Mouse (Mus musculus) small intestine, adult 2 months (tissue): ENCODE measurements around the gene Gins2. TPM values are rescaled to one million over a fixed set of nuclear protein-coding genes. Genes with fewer than 3 reads are reported as not detected.
A peak's percentile ranks its signal among the peaks of the same experiment; 100 is the strongest.

ENCODE experiments used
- H3K27ac ChIP-seq: fragments of 200-500 bp; 2 replicates; pipeline ENCODE4 v1.5.1; 2012; ENCODE audit warnings: low read depth, low read length, control low read depth, inconsistent platforms; ENCODE audit not compliant: insufficient read depth
- H3K27me3 ChIP-seq: fragments of 200-500 bp; 2 replicates; pipeline ENCODE4 v1.6.1; 2012; ENCODE audit warnings: mild to moderate bottlenecking, moderate library complexity, low read length, inconsistent platforms; ENCODE audit not compliant: control insufficient read depth, insufficient read depth
- H3K36me3 ChIP-seq: fragments of 200-500 bp; 2 replicates; pipeline ENCODE4 v1.6.1; 2012; ENCODE audit warnings: mild to moderate bottlenecking, low read length, control low read depth, inconsistent platforms; ENCODE audit not compliant: control insufficient read depth, insufficient read depth
- H3K4me1 ChIP-seq: fragments of 200-500 bp; 2 replicates; pipeline ENCODE4 v1.6.1; 2012; ENCODE audit warnings: low read length, inconsistent platforms, mixed read lengths; ENCODE audit not compliant: control insufficient read depth, insufficient read depth, insufficient read length
- H3K4me3 ChIP-seq: fragments of 200-500 bp; 2 replicates; pipeline ENCODE4 v1.5.1; 2012; ENCODE audit warnings: low read depth, mild to moderate bottlenecking, control low read depth, inconsistent platforms, low read length, moderate library complexity
- CTCF ChIP-seq: fragments of 200-500 bp; IDR thresholded peaks from 2 replicates; pipeline ENCODE4 v1.5.1; 2012; ENCODE audit warnings: low read depth, mild to moderate bottlenecking, control low read depth, inconsistent platforms, low read length, moderate library complexity, mixed read lengths; ENCODE audit not compliant: insufficient replicate concordance, insufficient read length; ENCODE audit errors: extremely low read depth
- POLR2A ChIP-seq: fragments of 200-500 bp; IDR thresholded peaks from 2 replicates; pipeline ENCODE4 v1.6.1; 2012; ENCODE audit warnings: low read depth, mild to moderate bottlenecking, control low read depth, inconsistent platforms, low read length, moderate library complexity
- WGBS: fragments of 180-500 bp; shearing (Covaris S2); methylation state at CpG from one replicate; pipeline ENCODE4 v1.1.7; 2018; 5-methylcytosine and 5-hydroxymethylcytosine counted together
- polyA plus RNA-seq: library from polyadenylated mRNA; depleted of rRNA; stranded (reverse); fragments of >200 nt; gene quantifications from 2 replicates; pipeline ENCODE4 v1.2.3, GENCODE M21; 2012

Gins2 gene
- polyA plus RNA-seq, 1 experiment = 22.5 TPM

DNA sequence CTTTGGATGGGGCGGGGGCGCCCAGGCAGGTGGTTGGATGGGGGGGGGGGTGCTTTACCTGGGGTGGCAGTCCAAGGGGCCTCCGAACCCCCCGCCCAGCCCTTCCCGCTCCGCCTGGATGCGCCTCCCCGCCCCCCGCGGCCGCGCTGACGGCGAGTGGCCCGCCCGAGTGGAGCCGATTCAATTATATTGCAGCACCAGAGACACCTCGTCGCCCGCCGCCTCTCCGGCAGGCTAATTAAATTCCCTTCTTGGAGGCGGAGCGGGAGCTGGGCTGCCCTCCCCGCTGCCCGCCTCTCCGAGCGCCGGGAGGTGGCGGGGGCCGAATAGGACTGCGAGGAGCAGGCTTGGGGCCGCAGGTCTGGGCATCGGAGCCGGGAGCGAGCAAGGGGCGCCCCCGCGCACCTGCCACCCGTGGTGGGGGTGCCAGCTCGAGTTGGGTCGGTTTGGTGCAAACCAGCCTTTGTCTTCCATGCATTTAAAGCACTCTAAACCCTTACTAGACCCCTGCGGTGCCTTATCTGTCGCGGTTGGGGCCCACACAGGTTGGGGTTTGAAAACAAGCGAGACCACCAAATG lies 51.2 kb downstream of the Gins2 start:
- Histone ChIP-seq H3K4me1 (peaks cover 39% of the 10 kb centered on the region), H3K27ac (peak overlapping the region; percentile 95), H3K27me3 (no peaks in the 10 kb centered on the region), H3K36me3 (no peaks in the 10 kb centered on the region), H3K4me3 (peak overlapping the region; percentile 84)
- WGBS = under 1% methylated on average over 42 of the region's 46 CpGs
- no peak for TF ChIP-seq CTCF
- TF ChIP-seq POLR2A = peak; percentile 25; the same call in 1 of the 2 replicates

DNA sequence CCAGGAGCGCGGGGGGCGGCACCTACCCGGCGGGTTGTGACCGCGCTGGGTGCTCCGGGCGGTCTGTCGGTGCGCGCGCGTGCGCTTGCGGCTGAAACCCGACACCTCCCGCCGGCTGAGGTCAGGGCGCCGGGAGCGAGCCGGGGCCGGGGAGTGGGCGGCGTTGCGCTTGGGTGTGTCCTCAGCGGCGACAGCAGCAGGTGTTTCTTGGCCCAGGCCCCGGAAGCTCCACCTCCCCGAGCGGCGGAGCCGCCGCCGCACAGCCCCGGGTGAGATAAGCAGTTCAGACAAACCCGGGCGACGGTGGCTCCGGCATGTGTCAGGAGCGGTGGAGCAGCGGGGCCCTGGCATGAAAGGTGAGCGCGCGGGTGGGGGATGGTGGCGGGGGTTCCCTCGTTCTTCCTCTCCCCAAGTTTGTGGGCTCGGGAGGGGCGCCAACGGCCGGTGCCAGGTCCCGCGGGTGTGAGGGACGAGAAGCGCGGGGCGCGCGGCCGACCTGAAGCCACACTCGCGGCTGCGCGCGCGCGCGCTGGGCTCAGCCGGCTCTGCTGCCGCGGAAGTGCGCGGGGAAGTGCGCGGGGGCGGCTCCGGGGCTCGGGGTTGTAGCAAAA lies 51.8 kb downstream of the Gins2 start:
- Histone ChIP-seq H3K27ac (peak overlapping the region; percentile 84), H3K4me1 (peaks cover 36% of the 10 kb centered on the region), H3K4me3 (peak overlapping the region; percentile 84), H3K36me3 (no peaks in the 10 kb centered on the region), H3K27me3 (no peaks in the 10 kb centered on the region)
- TF ChIP-seq CTCF (no peak), POLR2A (peak; percentile 76; the same call in 1 of the 2 replicates)
- under 1% methylated on average over 77 of the region's 79 CpGs for WGBS

DNA sequence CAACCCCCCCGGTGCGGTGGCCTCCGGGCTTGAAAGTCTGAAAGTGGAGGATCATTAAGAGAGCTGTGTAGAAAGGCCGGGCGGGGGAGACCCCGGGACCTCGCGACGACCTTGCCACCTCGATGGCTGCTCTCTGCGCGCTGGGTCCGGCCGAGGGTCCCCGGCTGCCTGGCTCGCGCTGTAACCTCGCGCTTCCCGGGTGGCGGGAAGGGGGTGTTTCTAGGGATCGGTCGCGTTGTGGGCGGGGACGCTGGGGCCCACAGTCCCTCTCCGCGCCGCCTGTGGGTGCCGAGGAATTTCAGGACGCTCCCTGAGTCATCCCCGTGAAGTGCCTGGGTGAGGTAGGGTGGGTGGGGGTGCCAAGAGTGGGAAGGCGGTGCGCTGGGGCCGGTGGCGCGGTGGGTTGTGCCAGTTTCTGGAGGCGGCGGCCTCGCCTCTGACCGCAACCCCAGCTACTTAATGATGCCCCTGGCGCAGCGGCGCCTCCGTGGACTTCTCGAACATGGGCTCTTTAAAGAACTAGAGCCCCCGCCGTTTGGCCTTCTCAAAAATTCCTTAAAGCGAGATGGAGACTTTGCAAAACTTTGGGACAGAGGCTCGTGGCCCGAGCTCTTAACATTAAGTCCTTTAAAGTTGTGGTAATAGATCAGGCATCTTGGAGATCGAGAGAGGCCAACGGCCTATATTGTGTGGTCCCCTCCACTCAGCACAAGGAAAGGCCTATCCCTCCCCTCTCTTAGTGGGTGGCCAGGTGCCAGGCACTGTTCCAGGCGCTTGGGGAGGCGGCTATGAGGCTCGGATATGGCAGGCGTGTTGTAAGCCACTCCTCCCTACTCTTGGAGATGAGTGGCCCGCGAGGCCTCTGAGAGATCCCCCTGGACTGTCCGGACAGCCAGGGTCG lies 52.5 kb downstream of the Gins2 start:
- Histone ChIP-seq H3K27me3 (no peaks in the 10 kb centered on the region), H3K27ac (peak overlapping the region; percentile 73), H3K36me3 (no peaks in the 10 kb centered on the region), H3K4me3 (peak overlapping the region; percentile 84), H3K4me1 (peaks cover 32% of the 10 kb centered on the region)
- under 1% methylated on average over 61 of the region's 61 CpGs for WGBS
- TF ChIP-seq POLR2A (no peak), CTCF (no peak)

DNA sequence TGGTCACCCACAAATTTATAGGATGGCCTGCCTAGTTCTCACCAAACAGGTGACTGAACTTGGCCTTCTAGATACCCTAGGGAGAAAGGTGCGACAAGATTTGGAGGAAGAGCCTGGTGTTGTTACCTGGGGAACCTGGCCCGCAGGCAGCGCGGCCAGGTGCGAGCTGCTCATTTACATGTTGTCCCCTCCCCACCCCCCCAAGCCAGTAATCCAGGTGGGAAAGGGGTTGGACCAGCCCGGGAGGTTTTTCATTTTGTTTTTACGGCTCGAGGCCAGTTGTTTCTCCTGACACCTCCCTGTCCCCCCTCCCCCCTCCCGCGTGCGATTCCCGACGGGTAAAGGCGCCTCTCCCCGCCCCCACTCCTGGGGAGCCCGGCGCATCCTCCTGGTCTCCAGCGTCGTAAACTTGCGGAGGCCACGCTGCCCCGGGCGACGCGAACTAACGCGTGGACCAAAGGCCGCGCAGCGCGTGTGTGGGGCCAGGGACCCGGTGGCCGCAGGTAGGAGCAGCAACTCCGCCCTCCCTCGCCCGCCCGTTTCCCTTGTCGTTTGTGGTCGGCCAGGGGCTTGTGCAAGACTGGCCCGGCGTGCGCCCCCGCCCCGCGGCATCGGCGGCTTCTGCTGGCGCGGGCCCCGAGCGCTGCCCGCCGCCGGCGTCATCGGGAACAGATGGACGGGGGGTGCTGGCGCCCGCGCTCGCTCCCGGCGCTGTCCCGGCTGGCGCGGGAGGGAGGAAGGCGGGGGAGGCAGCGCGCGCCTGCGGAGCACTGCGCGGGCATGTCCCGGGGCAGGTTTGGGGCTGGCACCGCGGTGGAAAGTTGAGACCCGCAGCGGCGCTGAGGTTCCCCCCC lies 53.4 kb downstream of the Gins2 start:
- Histone ChIP-seq H3K27me3 (no peaks in the 10 kb centered on the region), H3K36me3 (no peaks in the 10 kb centered on the region; the same call in 1 of the 2 replicates), H3K4me3 (peak overlapping the region; percentile 84), H3K4me1 (peaks cover 30% of the 10 kb centered on the region), H3K27ac (0 out of 2 replicates have a peak overlapping the region, but pooled peaks have one; percentile 7)
- 1% methylated on average over 72 of the region's 79 CpGs for WGBS
- TF ChIP-seq CTCF = no peak
- no peak for TF ChIP-seq POLR2A

DNA sequence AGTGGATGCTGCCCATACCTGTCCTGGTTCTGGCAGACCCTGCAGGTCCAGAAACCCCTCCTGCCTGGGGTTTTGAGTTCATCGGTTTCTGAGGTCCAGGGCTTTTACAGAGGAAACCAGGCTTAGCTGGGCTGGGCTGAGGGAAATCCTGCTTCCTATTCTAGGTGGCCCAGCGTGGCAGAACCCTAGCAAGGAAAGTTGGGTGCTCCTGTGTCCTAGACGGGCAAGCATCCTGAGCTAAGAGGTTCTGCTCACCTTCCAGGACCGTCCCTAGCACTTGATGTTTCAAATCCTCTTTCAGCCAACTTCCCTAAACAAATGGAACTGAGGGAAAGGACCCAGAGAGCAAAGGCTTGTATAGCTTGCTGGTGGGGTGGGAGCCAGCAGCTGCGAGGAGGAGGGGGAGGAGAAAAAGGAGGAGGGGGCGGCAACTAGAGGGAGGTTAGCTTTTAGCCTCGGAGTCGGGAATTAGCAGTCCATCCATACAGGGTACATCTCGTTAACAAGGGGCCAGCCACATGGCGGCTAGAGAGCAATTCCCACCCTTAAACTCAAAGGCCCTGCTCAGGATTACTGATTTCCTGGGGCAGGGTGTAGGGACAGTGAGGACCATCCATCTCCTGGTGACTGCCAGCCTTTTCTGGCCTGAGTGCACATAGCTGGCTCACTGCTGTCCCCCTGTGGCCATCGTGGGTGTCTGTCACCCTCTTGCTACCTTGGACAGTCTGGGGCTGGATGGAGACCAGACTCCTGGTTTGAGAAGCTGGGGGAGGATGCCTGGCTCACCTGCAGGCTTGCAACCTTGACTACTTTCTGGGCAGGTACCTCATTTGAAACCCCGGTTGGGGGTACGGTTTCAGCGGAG lies 54.4 kb downstream of the Gins2 start:
- Histone ChIP-seq H3K36me3 (no peaks in the 10 kb centered on the region; the same call in 1 of the 2 replicates), H3K4me3 (no peak overlapping the region), H3K27me3 (no peaks in the 10 kb centered on the region), H3K27ac (no peak overlapping the region), H3K4me1 (peaks cover 23% of the 10 kb centered on the region)
- WGBS = 35% methylated on average over 14 of the region's 14 CpGs
- TF ChIP-seq POLR2A (no peak), CTCF (peak; percentile 97)

DNA sequence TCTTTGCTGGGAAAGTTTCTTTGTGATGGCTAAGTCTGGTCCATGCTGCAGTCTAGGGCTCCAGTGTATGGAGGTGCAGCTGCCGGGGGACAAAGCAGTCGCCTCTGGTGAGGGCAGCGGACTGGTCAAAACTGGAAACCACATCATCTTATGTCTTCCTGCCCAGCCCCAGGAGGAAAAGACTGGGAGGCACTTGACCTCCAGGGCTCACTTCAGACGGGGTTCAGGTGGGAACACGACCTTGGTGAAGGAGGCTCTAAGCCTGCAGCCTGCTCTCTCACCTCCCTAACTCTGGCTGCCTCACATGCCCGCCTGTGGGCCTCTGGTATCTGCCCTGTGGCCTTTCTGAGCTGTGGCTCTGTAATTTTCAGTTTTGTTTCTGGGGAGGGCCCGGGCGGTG lies 55.0 kb downstream of the Gins2 start:
- 74% methylated on average over 8 of the region's 8 CpGs for WGBS
- Histone ChIP-seq H3K4me3 (no peak overlapping the region), H3K4me1 (peaks cover 20% of the 10 kb centered on the region), H3K27ac (no peak overlapping the region), H3K27me3 (no peaks in the 10 kb centered on the region), H3K36me3 (no peaks in the 10 kb centered on the region; the same call in 1 of the 2 replicates)
- TF ChIP-seq POLR2A = no peak
- no peak for TF ChIP-seq CTCF
